Mouse (Mus musculus) MEL (cell line): ENCODE measurements around the gene Itga10. TPM values are rescaled to one million over a fixed set of nuclear protein-coding genes. Genes with fewer than 3 reads are reported as not detected.

Experiments used
- DNase-seq: peaks from one replicate; pipeline ENCODE4 v3.0.0; 2011; ENCODE audit warnings: low read depth, low spot score
- H3K27ac ChIP-seq: 2 replicates; pipeline ENCODE4 v1.5.1; 2012; ENCODE audit warnings: low read depth, mild to moderate bottlenecking, control low read depth, low read length, moderate library complexity; ENCODE audit not compliant: control insufficient read depth
- H3K27me3 ChIP-seq, 2 experiments: fragments of 150-350 bp in 1 of 2; sonication (generic) in 1 of 2; 2 replicates each; pipeline ENCODE4 v1.6.1; 2012; ENCODE audit warnings: low read length in 2 of 2, mild to moderate bottlenecking in 2 of 2, improper control_type of control experiment in 1 of 2, moderate library complexity in 1 of 2; ENCODE audit not compliant: insufficient read depth in 2 of 2, control insufficient read depth in 1 of 2
- H3K36me3 ChIP-seq, 2 experiments: 2 replicates each; pipeline ENCODE4 v1.6.1; 2012 to 2014; ENCODE audit warnings: low read length in 2 of 2, improper control_type of control experiment in 1 of 2, inconsistent platforms in 1 of 2, mild to moderate bottlenecking in 1 of 2; ENCODE audit not compliant: insufficient read depth in 2 of 2, control insufficient read depth in 1 of 2
- H3K4me1 ChIP-seq, 2 experiments: fragments of 150-350 bp in 1 of 2; sonication (generic) in 1 of 2; 2 replicates each; pipeline ENCODE4 v1.6.1; 2012; ENCODE audit warnings: low read length in 2 of 2, improper control_type of control experiment in 1 of 2, mild to moderate bottlenecking in 1 of 2; ENCODE audit not compliant: insufficient read depth in 2 of 2, control insufficient read depth in 1 of 2
- H3K4me3 ChIP-seq, 2 experiments: fragments of 150-350 bp in 1 of 2; sonication (generic) in 1 of 2; 2 replicates each; pipeline ENCODE4 v1.5.1; 2012; ENCODE audit warnings: low read depth in 2 of 2, low read length in 2 of 2, mild to moderate bottlenecking in 2 of 2, moderate library complexity in 2 of 2, control low read depth in 1 of 2, improper control_type of control experiment in 1 of 2; ENCODE audit not compliant: control insufficient read depth in 1 of 2, insufficient read depth in 1 of 2
- H3K79me2 ChIP-seq: 2 replicates; pipeline ENCODE4 v1.6.1; 2012; ENCODE audit warnings: mild to moderate bottlenecking, low read length, moderate library complexity; ENCODE audit not compliant: control insufficient read depth, poor library complexity, insufficient read depth
- H3K9ac ChIP-seq: 2 replicates; pipeline ENCODE4 v1.6.1; 2012; ENCODE audit warnings: low read depth, mild to moderate bottlenecking, control low read depth, low read length, moderate library complexity; ENCODE audit not compliant: control insufficient read depth, poor library complexity, severe bottlenecking
- H3K9me3 ChIP-seq: fragments of 150-350 bp; sonication (generic); replicated peaks from 2 replicates; pipeline ENCODE4 v1.6.1; 2012; ENCODE audit warnings: mild to moderate bottlenecking, low read length, improper control_type of control experiment, moderate library complexity; ENCODE audit not compliant: insufficient read depth
- CHD2 ChIP-seq: IDR thresholded peaks from 2 replicates; pipeline ENCODE4 v1.6.1; 2011; ENCODE audit warnings: low read length, improper control_type of control experiment
- E2F4 ChIP-seq: IDR thresholded peaks from 2 replicates; pipeline ENCODE4 v1.6.1; 2011; ENCODE audit warnings: low read depth, low read length, improper control_type of control experiment, borderline replicate concordance
- GABPA ChIP-seq: IDR thresholded peaks from 2 replicates; pipeline ENCODE4 v1.6.1; 2012; ENCODE audit warnings: low read depth, mild to moderate bottlenecking, inconsistent platforms, low read length, improper control_type of control experiment, moderate library complexity
- GATA1 ChIP-seq: IDR thresholded peaks from 2 replicates; pipeline ENCODE4 v1.6.1; 2011; ENCODE audit warnings: low read depth, low read length, improper control_type of control experiment
- KAT2A ChIP-seq: conservative IDR thresholded peaks from 2 replicates; pipeline ENCODE4 v1.6.1; 2012; ENCODE audit warnings: low read depth, low read length, improper control_type of control experiment, inconsistent platforms
- MAFK ChIP-seq: IDR thresholded peaks from 2 replicates; pipeline ENCODE4 v1.6.1; 2011; ENCODE audit warnings: low read depth, mild to moderate bottlenecking, low read length, improper control_type of control experiment, borderline replicate concordance
- MAX ChIP-seq: IDR thresholded peaks from 2 replicates; pipeline ENCODE4 v1.6.1; 2011; ENCODE audit warnings: low read length, improper control_type of control experiment
- MAZ ChIP-seq: IDR thresholded peaks from 2 replicates; pipeline ENCODE4 v1.6.1; 2012; ENCODE audit warnings: low read depth, mild to moderate bottlenecking, inconsistent platforms, low read length, improper control_type of control experiment
- NRF1 ChIP-seq: IDR thresholded peaks from 2 replicates; pipeline ENCODE4 v1.6.1; 2014; ENCODE audit warnings: low read depth, mild to moderate bottlenecking, inconsistent platforms, low read length, improper control_type of control experiment, moderate library complexity; ENCODE audit not compliant: poor library complexity, insufficient read depth, severe bottlenecking
- POLR2A ChIP-seq, 2 experiments: IDR thresholded peaks; 2 replicates each; pipeline ENCODE4 v1.6.1; 2011 to 2012; ENCODE audit warnings: low read length in 2 of 2, mild to moderate bottlenecking in 2 of 2, control low read depth in 1 of 2, improper control_type of control experiment in 1 of 2, low read depth in 1 of 2, moderate library complexity in 1 of 2; ENCODE audit not compliant: control insufficient read depth in 1 of 2, insufficient read depth in 1 of 2, poor library complexity in 1 of 2
- POLR2AphosphoS2 ChIP-seq: IDR thresholded peaks from 2 replicates; pipeline ENCODE4 v1.6.1; 2011; ENCODE audit warnings: low read length, improper control_type of control experiment
- RAD21 ChIP-seq: IDR thresholded peaks from 2 replicates; pipeline ENCODE4 v1.6.1; 2011; ENCODE audit warnings: mild to moderate bottlenecking, low read depth, low read length, improper control_type of control experiment
- RCOR1 ChIP-seq: IDR thresholded peaks from 2 replicates; pipeline ENCODE4 v1.6.1; 2012; ENCODE audit warnings: low read depth, mild to moderate bottlenecking, inconsistent platforms, low read length, improper control_type of control experiment
- SIN3A ChIP-seq: IDR thresholded peaks from 2 replicates; pipeline ENCODE4 v1.6.1; 2012; ENCODE audit warnings: low read length, improper control_type of control experiment, inconsistent platforms
- TCF12 ChIP-seq: IDR thresholded peaks from 2 replicates; pipeline ENCODE4 v1.6.1; 2014; ENCODE audit warnings: low read depth, mild to moderate bottlenecking, inconsistent platforms, low read length, improper control_type of control experiment, moderate library complexity
- UBTF ChIP-seq: IDR thresholded peaks from 2 replicates; pipeline ENCODE4 v1.6.1; 2012; ENCODE audit warnings: low read depth, mild to moderate bottlenecking, inconsistent platforms, low read length, improper control_type of control experiment, moderate library complexity, borderline replicate concordance; ENCODE audit not compliant: insufficient read depth
- USF1 ChIP-seq: IDR thresholded peaks from 2 replicates; pipeline ENCODE4 v1.6.1; 2014; ENCODE audit warnings: low read depth, mild to moderate bottlenecking, inconsistent platforms, low read length, improper control_type of control experiment, moderate library complexity
- ZC3H11A ChIP-seq: IDR thresholded peaks from 2 replicates; pipeline ENCODE4 v1.6.1; 2012; ENCODE audit warnings: low read depth, mild to moderate bottlenecking, inconsistent platforms, low read length, improper control_type of control experiment
- polyA plus RNA-seq, 2 experiments: library from polyadenylated mRNA; stranded (reverse) in 1 of 2; unstranded in 1 of 2; fragments of >175 nt in 1 of 2; fragments of >200 nt in 1 of 2; gene quantifications; 2 replicates each; pipeline versions ENCODE4 v1.2.1 to v1.2.4; 2012; ENCODE audit warnings: low replicate concordance in 2 of 2, low read depth in 1 of 2; ENCODE audit not compliant: insufficient read length in 2 of 2, insufficient read depth in 1 of 2, missing spikeins in 1 of 2
- total RNA-seq: library from RNA; depleted of rRNA; stranded (reverse); fragments of 300-350 nt; gene quantifications from 2 replicates; pipeline ENCODE4 v1.2.3, GENCODE M21; 2012

Gene Itga10
- total and polyA plus RNA-seq, 3 experiments, result 1.0 to 2.9 TPM; not detected in 1

DNA sequence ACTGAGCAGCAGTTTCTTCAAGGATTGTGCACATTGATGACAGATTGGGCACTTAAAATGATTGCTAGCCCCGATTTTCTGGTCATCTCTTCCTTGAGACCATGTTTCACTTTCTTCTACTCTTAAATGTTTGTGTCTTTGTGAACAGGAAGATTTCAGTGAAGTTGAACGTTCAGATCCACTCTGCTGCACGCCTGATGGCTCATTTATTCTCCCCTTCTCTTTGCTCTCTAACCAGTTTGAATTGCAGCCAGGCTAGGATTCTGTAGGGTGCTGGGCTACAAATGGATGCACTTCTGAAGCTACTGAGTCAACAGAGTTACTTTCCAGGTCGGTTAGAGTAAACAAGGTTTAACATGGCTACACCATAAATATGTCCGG lies 42.7 kb upstream of the Itga10 start:
- Histone ChIP-seq H3K27ac (no peak overlapping the region), H3K9ac (no peak overlapping the region), H3K4me1 (peaks cover 8 to 9% of the 10 kb centered on the region in 2 experiments)
- TF ChIP-seq GABPA, result no peak
- no peak for TF ChIP-seq SIN3A
- no peak for TF ChIP-seq RAD21
- TF ChIP-seq KAT2A, result no peak
- no peak for TF ChIP-seq MAFK
- TF ChIP-seq POLR2AphosphoS2, result no peak
- TF ChIP-seq CHD2, result no peak
- TF ChIP-seq MAX, result no peak
- no peak for TF ChIP-seq MAZ
- TF ChIP-seq UBTF, result no peak
- no peak for TF ChIP-seq TCF12
- TF ChIP-seq NRF1, result no peak
- no peak for TF ChIP-seq POLR2A (IDR thresholded peaks at IDR 0.05; ENCODE audit: control insufficient read depth in 1 of 2, insufficient read depth in 1 of 2, low read depth in 1 of 2, low read length in 2 of 2, poor library complexity in 1 of 2)
- TF ChIP-seq, all 39 proteins: peak for 0
- H3K36me3 ChIP-seq, result peaks cover 0 to 7% of the 10 kb centered on the region in 2 experiments; a peak in 2 of 4 replicates
- H3K79me2 ChIP-seq, result no peaks in the 10 kb centered on the region; the same call in 1 of the 2 replicates
- no peaks in the 10 kb centered on the region for H3K27me3 ChIP-seq
- no peaks in the 10 kb centered on the region for H3K9me3 ChIP-seq
- no peak overlapping the region for H3K4me3 ChIP-seq
- DNase-seq, result no peak

DNA sequence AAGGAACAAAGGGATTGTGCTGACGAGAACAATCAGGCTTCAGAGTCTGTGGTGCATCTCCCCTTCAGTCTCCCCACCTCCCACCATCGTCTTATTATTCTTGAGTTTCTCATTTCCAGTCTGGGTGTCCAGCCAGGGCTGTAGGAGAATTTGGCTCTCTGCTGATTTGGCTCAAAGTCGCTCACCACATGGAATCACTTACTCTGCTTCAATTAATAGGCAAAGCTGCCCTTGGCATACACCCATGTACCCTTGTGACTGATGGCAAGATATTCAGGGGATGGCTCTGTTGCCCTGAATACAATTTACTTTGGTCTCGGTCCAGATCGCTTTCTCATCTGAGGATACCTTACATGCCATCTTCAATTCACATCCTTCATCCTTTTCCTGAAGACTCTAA lies 42.1 kb upstream of the Itga10 start:
- H3K9ac ChIP-seq, result no peak overlapping the region
- DNase-seq, result no peak
- no peaks in the 10 kb centered on the region; the same call in 1 of the 2 replicates for H3K79me2 ChIP-seq
- H3K4me3 ChIP-seq, result no peak overlapping the region
- no peaks in the 10 kb centered on the region for H3K9me3 ChIP-seq
- H3K36me3 ChIP-seq, result peaks cover 0 to 7% of the 10 kb centered on the region in 2 experiments; a peak in 2 of 4 replicates
- H3K4me1 ChIP-seq, result peaks cover 8 to 9% of the 10 kb centered on the region in 2 experiments
- H3K27me3 ChIP-seq, result no peaks in the 10 kb centered on the region
- H3K27ac ChIP-seq, result no peak overlapping the region
- no peak for TF ChIP-seq E2F4
- no peak for TF ChIP-seq ZC3H11A
- TF ChIP-seq RCOR1, result no peak
- no peak for TF ChIP-seq USF1
- no peak for TF ChIP-seq GATA1
- no peak for TF ChIP-seq UBTF
